Mouse (Mus musculus): ENCODE measurements at regions not wholly inside any gene's neighbourhood (a gene's known extent, or its start where the extent isn't known, plus 50 kb on each side); places are given as distances from the start of the nearest gene placed in this dataset.

- no peak for DNase-seq (ENCODE audit: extremely low spot score, low read depth, low spot score)
These were observed 342.6 kb downstream of the Slc4a3 start for GRCm38 (mm10) chr1:75888499-75889208.

DNA sequence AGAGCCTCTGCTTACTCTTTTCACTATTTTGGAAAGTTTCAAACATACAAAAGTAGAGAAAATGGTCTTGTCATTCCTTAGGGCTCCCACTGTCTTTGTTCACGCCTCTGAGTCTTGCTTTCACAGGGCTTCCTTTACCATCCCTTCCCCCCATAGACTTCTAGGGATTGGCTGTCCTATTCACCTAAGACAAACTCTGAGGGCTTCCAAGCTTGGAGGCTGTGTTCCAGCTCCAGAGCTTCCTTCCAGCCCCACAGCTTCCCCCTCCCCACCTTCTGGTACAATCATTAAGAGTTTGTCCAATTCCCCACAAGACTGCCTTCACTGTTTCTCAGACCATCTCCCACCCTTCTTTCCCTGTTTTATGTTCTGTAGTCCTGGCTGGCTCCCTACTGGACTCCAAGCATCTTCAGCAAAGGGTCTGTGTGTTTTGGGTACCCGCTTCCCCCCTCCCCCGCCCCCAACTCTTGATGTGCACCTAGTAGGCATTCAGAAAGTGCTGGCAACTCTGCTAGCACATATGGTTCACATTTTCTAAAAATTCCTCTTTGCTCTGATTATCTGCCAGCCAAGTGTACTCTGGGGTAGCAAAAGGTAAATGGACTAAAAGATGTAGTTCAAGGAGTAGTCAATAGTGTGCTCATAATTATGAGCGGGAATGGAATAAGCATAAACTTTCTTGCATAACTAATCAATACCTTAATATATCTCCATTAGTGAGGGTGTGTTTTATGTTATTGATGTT is 344.0 kb downstream of the Slc4a3 start:
- no peak for DNase-seq (ENCODE audit: extremely low spot score, low read depth, low spot score)

GRCm38 (mm10) chr1:75890636-75891276 is 344.7 kb downstream of the Slc4a3 start:
- no peak for DNase-seq (ENCODE audit: extremely low spot score, low read depth, low spot score)

GRCm38 (mm10) chr1:75895550-75895949 is 349.5 kb downstream of the Slc4a3 start:
- DNase-seq (ENCODE audit: extremely low spot score, low read depth, low spot score) = no peak

- DNase-seq (ENCODE audit: extremely low spot score, low read depth, low spot score) = no peak
These were observed 355.1 kb downstream of the Slc4a3 start for GRCm38 (mm10) chr1:75901146-75901545.

- no peak for DNase-seq (ENCODE audit: extremely low spot score, low read depth, low spot score)
These were observed 359.8 kb downstream of the Slc4a3 start for GRCm38 (mm10) chr1:75905699-75906470.

DNA sequence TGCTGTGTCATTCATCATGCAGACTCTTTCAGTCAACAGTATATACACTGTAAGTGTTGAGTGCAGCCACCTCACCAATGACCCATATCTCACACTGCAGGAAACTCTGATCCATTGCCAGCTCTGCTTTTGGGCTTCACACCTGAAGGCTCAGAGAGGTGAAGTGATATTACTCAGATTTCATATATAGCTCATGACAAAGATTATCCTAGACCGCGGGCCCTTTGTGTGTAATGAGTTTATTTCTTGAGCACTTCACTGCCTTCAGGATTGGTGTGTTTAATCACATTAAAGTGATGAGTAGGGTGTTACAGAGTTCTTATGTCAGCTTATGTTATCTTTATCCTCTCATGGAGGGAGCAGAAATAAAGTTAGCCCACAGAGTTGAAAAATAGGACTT is 369.2 kb downstream of the Slc4a3 start:
- DNase-seq (ENCODE audit: extremely low spot score, low read depth, low spot score) = no peak

DNA sequence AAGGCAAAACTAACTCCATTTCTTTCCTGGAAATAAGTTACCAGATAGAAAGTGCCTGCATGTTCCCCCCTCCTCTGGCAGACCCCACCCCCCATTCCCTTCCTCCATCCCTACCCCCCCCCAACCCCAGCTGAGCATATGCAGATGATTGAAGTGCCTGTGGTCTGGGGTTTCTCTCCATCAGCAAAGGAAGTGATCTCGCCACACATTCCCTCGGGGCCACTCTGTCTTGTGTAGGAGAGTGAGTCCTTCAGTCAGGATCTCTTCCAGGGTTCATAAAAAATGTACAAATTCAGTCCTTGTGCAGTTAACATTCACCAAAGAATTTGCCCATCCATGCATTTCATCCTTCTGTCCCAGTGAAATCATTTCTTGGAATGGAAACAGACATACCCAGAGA is 370.1 kb downstream of the Slc4a3 start:
- no peak for DNase-seq (ENCODE audit: extremely low spot score, low read depth, low spot score)

GRCm38 (mm10) chr1:75919134-75919533 is 373.1 kb downstream of the Slc4a3 start:
- no peak for DNase-seq (ENCODE audit: extremely low spot score, low read depth, low spot score)

GRCm38 (mm10) chr1:75925046-75925445 is 379.0 kb downstream of the Slc4a3 start:
- DNase-seq (ENCODE audit: extremely low spot score, low read depth, low spot score) = no peak

- peak; percentile 84 for DNase-seq (ENCODE audit: extremely low spot score, low read depth, low spot score)
These were observed 379.7 kb downstream of the Slc4a3 start for GRCm38 (mm10) chr1:75925802-75926201.

DNA sequence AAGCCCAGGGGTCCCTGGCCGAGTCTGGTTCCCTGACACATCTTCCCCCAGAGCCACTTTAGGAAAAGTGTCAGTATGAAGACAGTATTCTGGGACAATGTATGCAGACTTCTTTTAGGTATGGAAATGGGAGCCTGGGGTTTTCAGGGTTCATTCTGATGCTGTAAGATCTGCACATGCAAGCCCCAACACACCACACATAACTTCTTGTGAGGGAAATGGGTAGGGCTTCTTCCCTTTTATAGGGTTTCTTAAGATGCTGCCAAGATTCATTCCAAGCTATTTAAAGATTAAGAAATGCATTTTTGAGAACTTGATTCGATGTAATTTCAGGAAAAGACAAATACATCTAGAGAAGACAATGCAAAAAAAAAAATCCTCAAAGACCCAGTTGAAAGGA is 385.8 kb downstream of the Slc4a3 start:
- DNase-seq (ENCODE audit: extremely low spot score, low read depth, low spot score) = no peak

- no peak for DNase-seq (ENCODE audit: extremely low spot score, low read depth, low spot score)
These were observed 387.8 kb downstream of the Slc4a3 start for GRCm38 (mm10) chr1:75933831-75934230.

GRCm38 (mm10) chr1:75934761-75935160 is 388.7 kb downstream of the Slc4a3 start:
- no peak for DNase-seq (ENCODE audit: extremely low spot score, low read depth, low spot score)

- no peak for DNase-seq (ENCODE audit: extremely low spot score, low read depth, low spot score)
These were observed 389.8 kb downstream of the Slc4a3 start for GRCm38 (mm10) chr1:75935866-75936265.

GRCm38 (mm10) chr1:75936596-75936995 is 390.5 kb downstream of the Slc4a3 start:
- no peak for DNase-seq (ENCODE audit: extremely low spot score, low read depth, low spot score)

DNA sequence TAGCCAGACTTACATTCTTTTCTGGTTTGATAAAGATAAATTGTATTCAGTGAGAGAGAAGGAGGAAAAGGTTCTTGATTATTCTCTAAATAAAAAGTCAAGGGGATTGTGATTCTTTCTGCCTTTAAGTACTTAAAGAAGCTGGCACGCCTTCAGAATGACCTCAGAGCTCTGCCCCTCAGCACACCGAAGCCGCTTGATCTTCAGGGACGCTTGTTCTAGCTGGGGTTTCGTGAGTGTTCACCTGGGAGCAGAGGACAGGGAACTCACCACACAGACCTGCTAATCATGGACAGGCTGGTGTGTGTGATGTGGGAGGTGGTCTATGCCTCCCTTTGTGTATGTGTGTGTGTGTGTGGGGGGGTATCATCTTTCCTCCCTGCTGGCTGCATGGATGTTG is 391.3 kb downstream of the Slc4a3 start:
- DNase-seq (ENCODE audit: extremely low spot score, low read depth, low spot score) = no peak

DNA sequence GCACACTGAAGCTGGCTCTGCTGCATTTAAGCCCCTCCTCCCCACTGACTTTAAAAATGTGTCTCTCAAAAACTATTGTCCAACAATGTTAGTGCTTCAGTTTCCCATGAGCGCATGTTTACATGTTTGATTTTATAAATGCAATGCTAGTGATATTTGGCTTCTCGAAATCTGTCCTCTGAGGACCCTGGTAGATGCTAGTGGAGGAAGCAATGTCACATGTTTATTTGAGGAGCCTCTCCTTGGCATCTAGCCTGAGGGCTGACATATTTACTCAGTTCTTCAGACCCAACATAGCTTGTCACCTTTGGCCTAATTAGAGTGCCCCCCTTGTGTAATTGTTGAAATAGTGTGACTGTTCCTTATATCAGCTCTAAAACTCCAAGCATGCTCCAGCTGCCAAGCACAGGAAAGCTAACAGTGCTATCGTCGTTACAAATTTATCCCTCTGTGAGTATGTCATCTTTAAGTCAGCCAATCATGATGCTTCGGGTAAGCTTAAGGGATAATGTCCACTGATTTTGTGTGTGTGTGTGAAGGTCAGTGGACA is 400.3 kb downstream of the Slc4a3 start:
- DNase-seq (ENCODE audit: extremely low spot score, low read depth, low spot score) = no peak

DNA sequence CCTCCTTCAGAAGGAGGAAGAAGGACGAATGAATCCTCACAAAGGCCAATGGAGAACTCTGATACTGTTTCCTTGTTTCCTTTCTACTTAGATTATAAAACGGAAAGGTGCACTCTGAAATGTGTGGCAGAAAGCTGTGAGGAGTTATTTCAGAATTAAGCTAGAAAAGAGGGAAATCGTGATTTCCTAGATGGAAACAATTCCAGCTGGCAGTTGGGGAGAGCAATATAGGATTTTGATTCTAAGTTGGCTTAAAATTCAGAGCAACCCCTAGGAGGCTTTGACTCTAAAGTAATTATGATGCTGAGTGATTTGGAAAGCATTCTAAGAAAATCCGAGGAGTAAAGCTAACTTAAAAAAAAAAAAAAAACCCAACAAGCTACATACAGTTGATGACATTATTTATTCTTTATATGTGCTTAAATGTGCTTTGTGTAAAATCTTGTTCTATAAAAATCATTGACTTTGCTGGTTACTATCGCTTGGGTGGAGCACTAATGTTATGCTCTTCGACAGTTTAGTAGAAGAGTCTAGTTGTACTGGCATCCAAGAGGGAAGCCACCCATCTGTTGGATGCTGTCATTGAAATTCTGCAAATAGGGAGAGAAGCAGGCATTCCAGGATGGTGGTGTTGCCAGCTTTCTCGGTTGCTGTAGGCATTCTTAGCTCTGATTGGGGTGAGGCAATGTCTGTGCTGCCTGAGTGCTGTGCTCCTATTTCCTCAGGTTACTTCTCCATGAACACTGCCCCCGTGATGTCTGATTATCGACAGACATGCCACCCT is 432.3 kb downstream of the Slc4a3 start:
- no peak for DNase-seq (ENCODE audit: extremely low spot score, low read depth, low spot score)

GRCm38 (mm10) chr1:75983057-75983456 is 437.0 kb downstream of the Slc4a3 start:
- DNase-seq (ENCODE audit: extremely low spot score, low read depth, low spot score) = peak; percentile 62
